Mouse (Mus musculus) thymus, adult 2 months (tissue): Measurements from ENCODE around the gene Gspt1.

ENCODE experiments used
- CTCF ChIP-seq: fragments of 200-500 bp; IDR thresholded peaks from 2 replicates; pipeline ENCODE4 v1.5.1; 2012; ENCODE audit warnings: mild to moderate bottlenecking, control low read depth, low read length, moderate library complexity, borderline replicate concordance; ENCODE audit not compliant: control insufficient read depth, poor library complexity, insufficient read depth; ENCODE audit errors: extremely low read depth
- POLR2A ChIP-seq: fragments of 200-500 bp; IDR thresholded peaks from 2 replicates; pipeline ENCODE4 v1.6.1; 2012; ENCODE audit warnings: mild to moderate bottlenecking, low read length, control low read depth, moderate library complexity; ENCODE audit not compliant: control insufficient read depth, poor library complexity, insufficient read depth; ENCODE audit errors: extremely low read depth

- TF ChIP-seq POLR2A, result no peak
- TF ChIP-seq CTCF, result no peak
These were observed 55.7 kb downstream of the Gspt1 start for GRCm38 (mm10) chr16:11198467-11198866.
